Mouse (Mus musculus): ENCODE measurements around the gene Peli2.

The Peli2 gene

DNA sequence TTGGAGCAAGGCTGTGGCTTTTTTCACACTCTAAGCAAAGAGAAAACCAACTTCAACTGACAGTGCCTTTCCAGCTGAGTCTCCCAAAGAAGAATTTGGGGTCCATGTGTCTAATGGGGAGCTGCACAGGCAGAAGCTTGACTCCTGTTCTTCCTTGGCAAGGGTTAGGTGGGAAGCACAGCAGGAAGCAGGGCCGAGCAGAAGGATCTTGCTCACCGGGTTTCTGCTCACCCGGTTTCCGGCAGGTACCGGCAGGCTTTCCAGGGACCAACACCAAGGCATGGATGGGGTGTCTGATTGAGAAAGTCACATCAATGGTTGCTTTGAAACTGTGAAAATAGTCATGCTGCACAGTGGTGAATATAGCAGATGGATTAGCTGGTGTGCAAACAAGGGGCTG lies 70.3 kb downstream of the Peli2 start:
- no peak for DNase-seq (ENCODE audit: low spot score)

DNA sequence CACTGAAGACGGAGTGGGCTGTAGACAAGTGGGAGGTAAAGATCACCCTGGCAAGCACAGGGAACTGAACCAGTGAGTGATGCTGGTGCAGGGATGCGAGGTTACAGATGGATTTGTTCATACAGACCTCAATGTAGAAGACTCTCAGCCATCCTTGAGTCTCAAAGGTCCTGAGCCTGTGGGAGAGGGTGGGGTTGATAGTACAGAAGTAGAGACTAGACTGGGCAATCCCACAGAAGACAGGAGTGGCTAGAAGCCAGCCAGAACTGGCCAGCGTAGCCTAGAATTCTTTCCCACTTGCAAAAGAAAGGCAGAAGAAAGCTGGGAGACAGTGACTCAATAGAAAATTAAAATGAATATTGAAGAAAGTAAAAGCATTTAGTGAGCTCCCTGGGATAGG lies 71.3 kb downstream of the Peli2 start:
- no peak for DNase-seq (ENCODE audit: low spot score)

GRCm38 (mm10) chr14:48196804-48197203 lies 76.2 kb downstream of the Peli2 start:
- no peak for DNase-seq (ENCODE audit: low spot score)

DNA sequence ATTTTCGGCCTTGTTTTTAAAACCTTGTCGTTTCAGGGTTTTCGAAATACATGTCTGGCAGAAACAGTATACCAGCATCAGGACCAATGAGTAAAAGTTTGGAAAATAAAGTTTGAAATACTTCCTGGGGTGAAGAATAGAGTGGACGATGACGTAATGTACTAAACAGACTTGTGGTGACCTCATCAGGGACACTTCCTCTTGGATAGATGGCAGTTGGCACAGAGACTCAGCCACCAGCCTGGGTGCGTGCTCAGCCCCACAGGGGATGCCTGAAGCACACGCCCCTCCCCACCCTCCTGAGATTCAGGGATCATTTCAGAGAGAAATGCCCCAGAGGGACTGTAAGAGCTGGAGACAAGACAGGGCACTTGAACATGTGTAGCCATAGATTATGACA lies 76.7 kb downstream of the Peli2 start:
- no peak for DNase-seq (ENCODE audit: low spot score)

- no peak for DNase-seq (ENCODE audit: low spot score)
These were observed 77.7 kb downstream of the Peli2 start for GRCm38 (mm10) chr14:48198190-48198954.

GRCm38 (mm10) chr14:48198957-48199356 lies 78.3 kb downstream of the Peli2 start:
- no peak for DNase-seq (ENCODE audit: low spot score)

- no peak for DNase-seq (ENCODE audit: low spot score)
These were observed 78.9 kb downstream of the Peli2 start for GRCm38 (mm10) chr14:48199506-48199905.

- DNase-seq (ENCODE audit: low spot score): no peak
These were observed 79.7 kb downstream of the Peli2 start for GRCm38 (mm10) chr14:48200291-48200690.

DNA sequence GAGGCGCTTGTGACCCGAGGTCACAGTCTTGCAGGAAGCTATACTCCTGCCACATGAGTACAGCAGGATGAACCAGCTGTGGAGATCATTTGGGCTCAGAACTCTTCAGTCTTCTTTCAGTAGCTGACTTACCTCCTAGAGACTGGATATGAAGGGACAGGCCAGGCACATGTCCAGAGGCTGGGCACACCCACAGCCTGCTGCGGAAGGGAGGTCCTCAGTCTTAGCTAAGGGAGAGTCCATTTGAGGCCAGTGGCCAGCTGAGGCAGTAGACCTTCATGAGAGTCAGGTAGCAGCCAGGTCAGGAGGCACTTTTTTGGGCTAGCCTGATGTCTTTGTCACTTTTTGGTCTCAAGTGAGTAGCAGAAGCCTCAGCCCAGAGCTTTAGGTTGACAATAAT lies 80.2 kb downstream of the Peli2 start:
- DNase-seq (ENCODE audit: low spot score): no peak

GRCm38 (mm10) chr14:48201403-48201802 lies 80.8 kb downstream of the Peli2 start:
- no peak for DNase-seq (ENCODE audit: low spot score)

GRCm38 (mm10) chr14:48202096-48203036 lies 81.7 kb downstream of the Peli2 start:
- DNase-seq (ENCODE audit: low spot score): no peak

- DNase-seq (ENCODE audit: low spot score): no peak
These were observed 84.4 kb downstream of the Peli2 start for GRCm38 (mm10) chr14:48205044-48205443.

DNA sequence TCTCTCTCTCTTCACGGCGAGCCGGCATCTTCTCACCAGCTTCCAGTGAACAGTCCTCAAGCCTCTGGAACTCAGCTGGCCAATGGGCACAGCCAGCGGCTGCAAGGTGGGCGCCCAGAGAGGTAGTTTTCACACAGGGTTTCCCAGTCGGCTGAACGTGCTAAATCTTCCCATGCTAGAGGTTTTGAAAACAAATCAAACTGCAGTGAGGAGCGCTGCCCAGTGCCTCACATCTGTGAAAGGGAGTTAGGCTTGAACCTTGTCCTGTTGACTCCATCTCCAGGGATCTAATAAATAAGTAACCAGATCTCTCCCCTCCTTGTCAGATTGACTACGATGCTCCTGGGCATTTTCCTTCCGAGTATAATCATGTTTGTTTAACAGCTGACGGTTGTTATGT lies 85.0 kb downstream of the Peli2 start:
- no peak for DNase-seq (ENCODE audit: low spot score)

DNA sequence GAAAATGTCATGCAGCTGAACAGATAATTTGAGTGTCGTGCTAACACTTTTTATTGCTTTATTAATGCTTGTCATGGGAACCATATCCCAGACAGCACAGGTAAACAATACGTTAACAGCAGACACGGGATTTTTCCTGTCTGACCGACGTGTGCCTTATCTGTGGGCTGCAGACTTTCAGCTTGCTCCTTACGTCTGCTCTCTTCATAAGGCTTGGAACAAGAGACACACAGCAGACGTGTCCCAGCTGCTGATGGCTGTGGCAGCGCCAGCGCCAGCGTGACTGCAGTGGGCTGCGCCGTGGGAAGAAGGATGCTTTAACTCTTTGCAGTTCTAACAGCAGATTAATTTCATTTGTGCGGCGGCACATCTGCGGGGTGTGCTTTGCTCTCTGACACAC lies 86.5 kb downstream of the Peli2 start:
- DNase-seq (ENCODE audit: low spot score): no peak

GRCm38 (mm10) chr14:48207746-48208640 lies 87.4 kb downstream of the Peli2 start:
- DNase-seq (ENCODE audit: low spot score): no peak

DNA sequence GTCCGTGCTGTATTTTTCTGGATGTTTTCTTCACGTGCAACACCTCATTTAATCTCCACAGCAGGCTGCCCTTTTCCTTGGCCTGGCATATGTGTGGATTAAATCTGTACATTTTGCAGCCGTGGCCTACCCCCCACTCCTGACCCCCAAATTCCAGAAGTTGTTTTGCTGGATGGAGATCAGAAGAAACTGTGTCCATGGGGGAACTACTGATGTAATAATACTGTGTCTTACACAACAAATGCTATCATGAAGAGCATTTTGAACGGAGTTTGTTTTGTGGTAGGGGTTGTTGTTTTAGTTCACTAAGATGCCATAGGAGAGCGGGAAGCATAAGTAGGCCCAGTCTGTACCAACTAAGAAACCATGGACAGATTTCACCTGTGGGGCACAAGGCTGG lies 88.8 kb downstream of the Peli2 start:
- DNase-seq (ENCODE audit: low spot score): no peak

DNA sequence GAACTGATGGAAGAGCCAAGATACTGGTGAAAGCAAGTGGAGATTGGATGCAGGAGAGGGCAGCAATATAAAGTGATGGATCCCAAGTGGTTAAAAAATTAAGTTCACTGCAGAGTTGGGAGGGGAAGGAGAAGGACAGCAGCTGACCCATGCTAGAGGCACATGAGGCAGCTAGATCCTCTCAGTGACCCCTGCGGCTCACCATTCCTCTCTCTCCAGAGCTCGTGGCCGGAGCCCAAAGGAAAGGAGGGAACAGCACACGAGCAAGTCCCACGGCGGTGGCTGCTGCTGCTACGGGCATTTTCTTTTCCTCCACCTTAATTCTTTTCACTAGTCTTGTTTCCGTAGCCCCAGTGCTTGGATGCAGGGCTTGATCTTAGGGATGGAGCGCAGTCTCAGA lies 89.5 kb downstream of the Peli2 start:
- DNase-seq (ENCODE audit: low spot score): no peak

DNA sequence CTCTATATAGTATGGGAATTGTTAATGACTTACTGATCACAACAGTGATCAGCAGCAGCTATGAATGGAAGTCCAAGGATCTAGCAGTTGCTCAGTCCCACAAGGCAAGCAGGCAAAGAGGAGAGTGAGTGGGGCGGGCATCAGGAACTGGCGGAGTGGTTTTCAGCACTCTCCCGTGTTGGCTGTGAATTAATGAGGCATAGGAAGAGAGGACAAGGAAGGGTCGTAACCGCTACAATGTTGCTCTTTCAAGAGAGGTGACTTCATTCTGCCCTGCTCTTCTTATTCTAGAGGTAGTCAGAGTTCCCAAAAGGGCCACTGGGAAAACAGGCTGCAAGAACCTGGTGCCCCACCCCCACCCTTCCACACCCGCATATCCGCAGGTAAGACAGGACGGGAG lies 90.9 kb downstream of the Peli2 start:
- peak; percentile 24 for DNase-seq (ENCODE audit: low spot score)

- no peak for DNase-seq (ENCODE audit: low spot score)
These were observed 92.2 kb downstream of the Peli2 start for GRCm38 (mm10) chr14:48212839-48213238.

GRCm38 (mm10) chr14:48213593-48213992 lies 93.0 kb downstream of the Peli2 start:
- no peak for DNase-seq (ENCODE audit: low spot score)

- no peak for DNase-seq (ENCODE audit: low spot score)
These were observed 101.4 kb downstream of the Peli2 start for GRCm38 (mm10) chr14:48222051-48222450.

- DNase-seq (ENCODE audit: low spot score): no peak
These were observed 102.1 kb downstream of the Peli2 start for GRCm38 (mm10) chr14:48222684-48223083.
